Mouse (Mus musculus): ENCODE data around the gene Pxn. TPM values are rescaled to one million over a fixed set of nuclear protein-coding genes. Genes with fewer than 3 reads are reported as not detected.
A peak's percentile ranks its signal among the peaks of the same experiment; 100 is the strongest.

Gene Pxn
- total RNA-seq, 1 experiment, result 29.4 TPM

GRCm38 (mm10) chr5:115579363-115579762 lies 72.9 kb downstream of the Pxn start:
- no peaks in the 10 kb centered on the region for H3K9me3 ChIP-seq (ENCODE audit: control insufficient read depth, insufficient read depth, low read depth, low read length)
- no peak for TF ChIP-seq CHD2 (IDR thresholded peaks at IDR 0.05; ENCODE audit: low read depth, low read length)
- H3K9ac ChIP-seq (ENCODE audit: insufficient read depth, low read depth, low read length, poor library complexity, severe bottlenecking), result no peak overlapping the region
- H3K4me3 ChIP-seq (ENCODE audit: insufficient read depth in 1 of 2, low read depth in 1 of 2, low read length in 2 of 2, poor library complexity in 1 of 2, severe bottlenecking in 1 of 2), result no peak overlapping the region
- no peak overlapping the region for H3K27ac ChIP-seq (ENCODE audit: insufficient read depth, low read depth, low read length, poor library complexity, severe bottlenecking)
- in situ Hi-C loops (cut with MboI; ENCODE audit: low sequenced_read_pairs in 2 of 2, unreplicated experiment in 2 of 2), result no loop called here
- DNase-seq (ENCODE audit: low read depth, low spot score), result no peak
- peaks cover 0 to 2% of the 10 kb centered on the region in 2 experiments; a peak in 1 of 4 replicates for H3K4me1 ChIP-seq (ENCODE audit: control insufficient read depth in 2 of 2, insufficient read depth in 2 of 2, low read length in 2 of 2, poor library complexity in 1 of 2)
- H3K36me3 ChIP-seq (ENCODE audit: control insufficient read depth, insufficient read depth, low read length, poor library complexity, severe bottlenecking), result peaks cover 62% of the 10 kb centered on the region

- in situ Hi-C loops (cut with MboI; ENCODE audit: low sequenced_read_pairs in 2 of 2, unreplicated experiment in 2 of 2), result no loop called here
Measured at GRCm38 (mm10) chr5:115580229-115581001, 73.9 kb downstream of the Pxn start.

GRCm38 (mm10) chr5:115581662-115582061 lies 75.2 kb downstream of the Pxn start:
- Histone ChIP-seq H3K9me3 (ENCODE audit: control insufficient read depth, insufficient read depth, low read depth, low read length) (no peaks in the 10 kb centered on the region), H3K4me1 (ENCODE audit: control insufficient read depth in 2 of 2, insufficient read depth in 2 of 2, low read length in 2 of 2, poor library complexity in 1 of 2) (peaks cover 0 to 5% of the 10 kb centered on the region in 2 experiments; a peak in 1 of 4 replicates), H3K4me3 (ENCODE audit: insufficient read depth in 1 of 2, low read depth in 1 of 2, low read length in 2 of 2, poor library complexity in 1 of 2, severe bottlenecking in 1 of 2) (0 out of 4 replicates have a peak overlapping the region, but pooled peaks of 1 of the 2 experiments have one; percentile 33), H3K36me3 (ENCODE audit: control insufficient read depth, insufficient read depth, low read length, poor library complexity, severe bottlenecking) (peaks cover 55% of the 10 kb centered on the region), H3K9ac (ENCODE audit: insufficient read depth, low read depth, low read length, poor library complexity, severe bottlenecking) (no peak overlapping the region), H3K27ac (ENCODE audit: insufficient read depth, low read depth, low read length, poor library complexity, severe bottlenecking) (no peak overlapping the region)
- TF ChIP-seq CHD2 (IDR thresholded peaks at IDR 0.05; ENCODE audit: low read depth, low read length), result no peak
- in situ Hi-C loops (cut with MboI; ENCODE audit: low sequenced_read_pairs in 2 of 2, unreplicated experiment in 2 of 2), result no loop called here
- DNase-seq (ENCODE audit: low read depth, low spot score), result peak; percentile 70

More at GRCm38 (mm10) chr5:115580229-115581001, 73.9 kb downstream of the Pxn start:
- peaks cover 0 to 5% of the 10 kb centered on the region in 2 experiments; a peak in 1 of 4 replicates for H3K4me1 ChIP-seq (ENCODE audit: control insufficient read depth in 2 of 2, insufficient read depth in 2 of 2, low read length in 2 of 2, poor library complexity in 1 of 2)
- H3K9me3 ChIP-seq (ENCODE audit: control insufficient read depth, insufficient read depth, low read depth, low read length), result no peaks in the 10 kb centered on the region
- TF ChIP-seq ZC3H11A (IDR thresholded peaks at IDR 0.05; ENCODE audit: borderline replicate concordance, low read depth, low read length) (no peak), MAFK (IDR thresholded peaks at IDR 0.05; ENCODE audit: insufficient read depth, low read depth, low read length) (no peak), HCFC1 (IDR thresholded peaks at IDR 0.05; ENCODE audit: borderline replicate concordance, insufficient read depth, low read length) (no peak)
- H3K27ac ChIP-seq (ENCODE audit: insufficient read depth, low read depth, low read length, poor library complexity, severe bottlenecking), result no peak overlapping the region
- peak overlapping the region; percentile 3; the same call in 1 of the 2 replicates for H3K9ac ChIP-seq (ENCODE audit: insufficient read depth, low read depth, low read length, poor library complexity, severe bottlenecking)
- DNase-seq (ENCODE audit: low read depth, low spot score), result no peak
- peaks cover 64% of the 10 kb centered on the region for H3K36me3 ChIP-seq (ENCODE audit: control insufficient read depth, insufficient read depth, low read length, poor library complexity, severe bottlenecking)
- no peak overlapping the region for H3K4me3 ChIP-seq (ENCODE audit: insufficient read depth in 1 of 2, low read depth in 1 of 2, low read length in 2 of 2, poor library complexity in 1 of 2, severe bottlenecking in 1 of 2)

GRCm38 (mm10) chr5:115585616-115586015 lies 79.1 kb downstream of the Pxn start:
- DNase-seq (ENCODE audit: low read depth, low spot score), result no peak
- H3K9me3 ChIP-seq (ENCODE audit: control insufficient read depth, insufficient read depth, low read depth, low read length), result no peaks in the 10 kb centered on the region
- in situ Hi-C loops (cut with MboI; ENCODE audit: low sequenced_read_pairs in 2 of 2, unreplicated experiment in 2 of 2), result no loop called here
- no peak overlapping the region for H3K27ac ChIP-seq (ENCODE audit: insufficient read depth, low read depth, low read length, poor library complexity, severe bottlenecking)
- peaks cover 58% of the 10 kb centered on the region for H3K36me3 ChIP-seq (ENCODE audit: control insufficient read depth, insufficient read depth, low read length, poor library complexity, severe bottlenecking)
- TF ChIP-seq MAFK (IDR thresholded peaks at IDR 0.05; ENCODE audit: insufficient read depth, low read depth, low read length) (no peak), ZC3H11A (IDR thresholded peaks at IDR 0.05; ENCODE audit: borderline replicate concordance, low read depth, low read length) (no peak), HCFC1 (IDR thresholded peaks at IDR 0.05; ENCODE audit: borderline replicate concordance, insufficient read depth, low read length) (no peak), CHD2 (IDR thresholded peaks at IDR 0.05; ENCODE audit: low read depth, low read length) (no peak), ZNF384 (IDR thresholded peaks at IDR 0.05; ENCODE audit: low read depth, low read length) (no peak)
- no peak overlapping the region for H3K4me3 ChIP-seq (ENCODE audit: insufficient read depth in 1 of 2, low read depth in 1 of 2, low read length in 2 of 2, poor library complexity in 1 of 2, severe bottlenecking in 1 of 2)
- H3K9ac ChIP-seq (ENCODE audit: insufficient read depth, low read depth, low read length, poor library complexity, severe bottlenecking), result no peak overlapping the region
- H3K4me1 ChIP-seq (ENCODE audit: control insufficient read depth in 2 of 2, insufficient read depth in 2 of 2, low read length in 2 of 2, poor library complexity in 1 of 2), result peaks cover 0 to 5% of the 10 kb centered on the region in 2 experiments; a peak in 1 of 4 replicates

GRCm38 (mm10) chr5:115586166-115586565 lies 79.7 kb downstream of the Pxn start:
- Histone ChIP-seq H3K9me3 (ENCODE audit: control insufficient read depth, insufficient read depth, low read depth, low read length) (no peaks in the 10 kb centered on the region), H3K27ac (ENCODE audit: insufficient read depth, low read depth, low read length, poor library complexity, severe bottlenecking) (no peak overlapping the region), H3K9ac (ENCODE audit: insufficient read depth, low read depth, low read length, poor library complexity, severe bottlenecking) (no peak overlapping the region), H3K4me1 (ENCODE audit: control insufficient read depth in 2 of 2, insufficient read depth in 2 of 2, low read length in 2 of 2, poor library complexity in 1 of 2) (peaks cover 0 to 2% of the 10 kb centered on the region in 2 experiments; a peak in 1 of 4 replicates), H3K36me3 (ENCODE audit: control insufficient read depth, insufficient read depth, low read length, poor library complexity, severe bottlenecking) (peaks cover 60% of the 10 kb centered on the region), H3K4me3 (ENCODE audit: insufficient read depth in 1 of 2, low read depth in 1 of 2, low read length in 2 of 2, poor library complexity in 1 of 2, severe bottlenecking in 1 of 2) (no peak overlapping the region)
- TF ChIP-seq MAFK (IDR thresholded peaks at IDR 0.05; ENCODE audit: insufficient read depth, low read depth, low read length) (no peak), HCFC1 (IDR thresholded peaks at IDR 0.05; ENCODE audit: borderline replicate concordance, insufficient read depth, low read length) (no peak), ZNF384 (IDR thresholded peaks at IDR 0.05; ENCODE audit: low read depth, low read length) (no peak), CHD2 (IDR thresholded peaks at IDR 0.05; ENCODE audit: low read depth, low read length) (no peak), ZC3H11A (IDR thresholded peaks at IDR 0.05; ENCODE audit: borderline replicate concordance, low read depth, low read length) (no peak)
- in situ Hi-C loops (cut with MboI; ENCODE audit: low sequenced_read_pairs in 2 of 2, unreplicated experiment in 2 of 2), result no loop called here
- DNase-seq (ENCODE audit: low read depth, low spot score), result no peak
